Mouse (Mus musculus): ENCODE data around the gene 1700056E22Rik.

- TF ChIP-seq HCFC1 (IDR thresholded peaks at IDR 0.05; ENCODE audit: borderline replicate concordance, insufficient read depth, low read length) (no peak), CHD2 (IDR thresholded peaks at IDR 0.05; ENCODE audit: low read depth, low read length) (no peak), ZNF384 (IDR thresholded peaks at IDR 0.05; ENCODE audit: low read depth, low read length) (no peak), MAFK (IDR thresholded peaks at IDR 0.05; ENCODE audit: insufficient read depth, low read depth, low read length) (no peak), ZC3H11A (IDR thresholded peaks at IDR 0.05; ENCODE audit: borderline replicate concordance, low read depth, low read length) (no peak)
Measured at GRCm38 (mm10) chr1:183997207-183997606, 36.9 kb downstream of the 1700056E22Rik start.
